Mouse (Mus musculus): ENCODE data around the gene Bex2. TPM values are rescaled to one million over a fixed set of nuclear protein-coding genes. Genes with fewer than 3 reads are reported as not detected.

Gene Bex2
- 10.7 TPM for polyA plus RNA-seq (2014; fragmentation: Illumina TruSeq; extraction: RNeasy Lipid Tissue Mini Kit (QIAGEN cat#74804); ENCODE audit: low read depth, low replicate concordance)

DNA sequence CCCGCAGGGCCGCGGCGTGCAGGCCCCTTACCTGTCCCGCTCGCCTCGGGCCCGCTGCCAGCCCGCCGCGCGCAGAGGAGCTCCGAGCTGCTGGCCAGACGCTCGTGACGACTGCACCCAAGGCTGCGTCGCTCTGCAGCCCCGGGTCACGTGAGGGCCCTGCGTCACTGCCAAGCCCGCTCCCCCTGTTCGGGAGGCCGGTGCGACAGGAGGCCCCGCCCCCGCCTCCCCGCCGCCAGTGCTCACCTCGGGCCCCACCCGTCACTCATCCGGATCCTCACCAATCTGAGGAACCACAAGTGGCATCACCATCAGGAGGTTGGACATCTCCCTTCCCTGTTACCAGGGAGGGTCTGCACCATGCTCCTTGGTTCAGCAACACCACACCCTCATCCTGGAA lies at the start of gene Bex2:
Bex2 (minus strand) TSS at position 217 of the 400 bp plus-strand sequence.

DNA sequence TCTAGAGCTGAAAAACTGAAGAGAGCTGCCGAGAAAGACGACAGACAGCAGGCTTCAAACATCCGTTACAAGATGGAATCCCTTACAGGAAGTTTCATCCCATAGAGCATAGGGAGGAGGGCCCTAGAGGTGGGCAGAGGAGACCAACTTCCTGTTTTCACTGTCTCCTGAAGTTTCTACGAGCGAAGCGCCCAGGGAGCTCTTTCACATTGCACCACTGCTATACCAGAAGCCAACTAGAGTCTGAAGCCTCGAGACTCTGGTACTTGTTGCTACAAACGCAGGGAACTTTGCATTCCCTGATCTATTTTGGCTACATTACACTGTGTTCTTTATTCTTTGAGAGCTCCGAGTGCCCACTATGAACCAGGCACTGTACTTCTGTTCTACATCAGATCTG lies 17.1 kb upstream of the Bex2 start, which contains the start of gene Nxf3:
Nxf3 (minus strand) TSS at position 101 of the 400 bp plus-strand sequence.

DNA sequence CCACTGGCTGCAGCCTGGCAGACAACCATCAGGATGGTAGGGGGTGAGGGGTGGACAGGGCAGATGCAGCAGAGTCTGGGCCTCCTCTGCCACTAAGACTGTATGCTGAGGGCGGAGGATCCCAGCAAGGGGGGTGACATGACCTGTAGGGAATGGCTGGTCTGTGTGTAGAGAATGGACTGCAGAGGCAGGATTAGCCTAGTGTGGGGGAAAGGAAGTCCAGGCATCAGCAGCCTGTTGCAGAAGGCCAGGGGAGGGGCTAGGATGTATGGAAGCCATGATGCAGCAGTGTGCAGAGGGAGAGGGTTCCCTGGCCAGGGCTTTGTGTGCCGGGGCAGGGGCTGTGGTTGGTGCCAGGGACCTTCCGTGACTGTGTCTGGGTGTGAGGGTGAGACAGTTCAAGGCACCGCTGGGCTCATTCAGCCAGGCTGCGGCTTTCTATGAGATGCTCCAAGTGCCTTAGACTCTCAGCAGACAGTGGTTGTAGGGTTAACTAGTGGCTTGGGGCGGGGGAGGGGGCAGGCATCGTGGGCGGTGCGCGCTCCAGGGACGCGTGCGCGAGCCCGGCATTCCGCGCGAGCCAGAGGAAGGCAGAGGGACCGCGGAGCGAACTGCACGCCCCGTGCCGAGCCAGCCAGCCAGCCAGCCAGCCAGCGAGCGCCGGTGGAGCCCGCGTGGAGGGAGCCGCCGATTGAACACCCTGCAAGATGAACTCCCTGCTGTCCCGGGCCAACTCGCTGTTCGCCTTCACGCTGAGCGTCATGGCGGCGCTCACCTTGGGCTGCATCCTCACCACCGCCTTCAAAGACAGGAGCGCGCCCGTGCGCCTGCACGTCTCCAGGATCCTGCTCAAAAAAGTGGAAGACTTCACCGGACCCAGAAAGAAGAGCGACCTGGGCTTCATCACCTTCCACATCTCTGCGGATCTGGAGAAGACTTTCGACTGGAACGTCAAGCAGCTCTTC lies 35.0 kb downstream of the Bex2 start, which contains the start of gene Arxes1:
Arxes1 (plus strand) TSS at position 569 of the 965 bp plus-strand sequence.

Other genes with a start within 250 kb of the Bex2 start
- 33.6 TPM for gene Gprasp2, start 229.2 kb downstream of the Bex2 start, polyA plus RNA-seq (2014; fragmentation: Illumina TruSeq; extraction: RNeasy Lipid Tissue Mini Kit (QIAGEN cat#74804); ENCODE audit: low read depth, low replicate concordance)
- gene Arxes2, start 74.4 kb downstream of the Bex2 start, polyA plus RNA-seq (2014; fragmentation: Illumina TruSeq; extraction: RNeasy Lipid Tissue Mini Kit (QIAGEN cat#74804); ENCODE audit: low read depth, low replicate concordance), result 107 TPM
- 8.3 TPM for gene Arxes1, start 34.9 kb downstream of the Bex2 start, polyA plus RNA-seq (2014; fragmentation: Illumina TruSeq; extraction: RNeasy Lipid Tissue Mini Kit (QIAGEN cat#74804); ENCODE audit: low read depth, low replicate concordance)
- not detected for gene Nxf3, start 17.0 kb upstream of the Bex2 start, polyA plus RNA-seq (2014; fragmentation: Illumina TruSeq; extraction: RNeasy Lipid Tissue Mini Kit (QIAGEN cat#74804); ENCODE audit: low read depth, low replicate concordance)
- gene Bex4, start 70.8 kb upstream of the Bex2 start, polyA plus RNA-seq (2014; fragmentation: Illumina TruSeq; extraction: RNeasy Lipid Tissue Mini Kit (QIAGEN cat#74804); ENCODE audit: low read depth, low replicate concordance), result 10.7 TPM
- gene Tceal8, start 104.1 kb upstream of the Bex2 start, polyA plus RNA-seq (2014; fragmentation: Illumina TruSeq; extraction: RNeasy Lipid Tissue Mini Kit (QIAGEN cat#74804); ENCODE audit: low read depth, low replicate concordance), result 280 TPM
- gene Tceal5, start 135.6 kb upstream of the Bex2 start, polyA plus RNA-seq (2014; fragmentation: Illumina TruSeq; extraction: RNeasy Lipid Tissue Mini Kit (QIAGEN cat#74804); ENCODE audit: low read depth, low replicate concordance), result 2.4 TPM
- gene Tceal7, start 146.5 kb upstream of the Bex2 start, polyA plus RNA-seq (2014; fragmentation: Illumina TruSeq; extraction: RNeasy Lipid Tissue Mini Kit (QIAGEN cat#74804); ENCODE audit: low read depth, low replicate concordance), result 0.64 TPM
- 7.6 TPM for gene Bex1, start 147.3 kb upstream of the Bex2 start, polyA plus RNA-seq (2014; fragmentation: Illumina TruSeq; extraction: RNeasy Lipid Tissue Mini Kit (QIAGEN cat#74804); ENCODE audit: low read depth, low replicate concordance)
- 1,113 TPM for gene Tceal9, start 176.8 kb upstream of the Bex2 start, polyA plus RNA-seq (2014; fragmentation: Illumina TruSeq; extraction: RNeasy Lipid Tissue Mini Kit (QIAGEN cat#74804); ENCODE audit: low read depth, low replicate concordance)
- gene Bex3, start 202.0 kb upstream of the Bex2 start, polyA plus RNA-seq (2014; fragmentation: Illumina TruSeq; extraction: RNeasy Lipid Tissue Mini Kit (QIAGEN cat#74804); ENCODE audit: low read depth, low replicate concordance), result 28.6 TPM

Data from adrenal gland, adult 10 weeks (tissue).